Mouse (Mus musculus) thymus, adult 2 months (tissue): ENCODE data around the gene Spo11.

Experiments
- CTCF ChIP-seq: fragments of 200-500 bp; IDR thresholded peaks from 2 replicates; pipeline ENCODE4 v1.5.1; 2012; ENCODE audit warnings: mild to moderate bottlenecking, control low read depth, low read length, moderate library complexity, borderline replicate concordance; ENCODE audit not compliant: control insufficient read depth, poor library complexity, insufficient read depth; ENCODE audit errors: extremely low read depth
- POLR2A ChIP-seq: fragments of 200-500 bp; IDR thresholded peaks from 2 replicates; pipeline ENCODE4 v1.6.1; 2012; ENCODE audit warnings: mild to moderate bottlenecking, low read length, control low read depth, moderate library complexity; ENCODE audit not compliant: control insufficient read depth, poor library complexity, insufficient read depth; ENCODE audit errors: extremely low read depth

- TF ChIP-seq POLR2A = no peak
- TF ChIP-seq CTCF = no peak
Measured at GRCm38 (mm10) chr2:172971865-172972264, 5.6 kb upstream of the Spo11 start.
